Mouse (Mus musculus): ENCODE data around the gene Rnd1.
A peak's percentile ranks its signal among the peaks of the same experiment; 100 is the strongest.

Rnd1 gene

GRCm38 (mm10) chr15:98636517-98636916 lies 40.7 kb downstream of the Rnd1 start:
- no peak for DNase-seq (ENCODE audit: low read depth)

- no peak for DNase-seq (ENCODE audit: low read depth)
Measured at GRCm38 (mm10) chr15:98635291-98635841, 41.9 kb downstream of the Rnd1 start.

GRCm38 (mm10) chr15:98634541-98635081 lies 42.6 kb downstream of the Rnd1 start:
- no peak for DNase-seq (ENCODE audit: low read depth)

GRCm38 (mm10) chr15:98633822-98634470 lies 43.3 kb downstream of the Rnd1 start:
- DNase-seq (ENCODE audit: low read depth), result no peak

- DNase-seq (ENCODE audit: low read depth), result no peak
Measured at GRCm38 (mm10) chr15:98632921-98633320, 44.3 kb downstream of the Rnd1 start.

GRCm38 (mm10) chr15:98632107-98632744 lies 45.0 kb downstream of the Rnd1 start:
- no peak for DNase-seq (ENCODE audit: low read depth)

- DNase-seq (ENCODE audit: low read depth), result peak; percentile 65
Measured at GRCm38 (mm10) chr15:98631493-98631892, 45.8 kb downstream of the Rnd1 start.

GRCm38 (mm10) chr15:98630540-98630939 lies 46.7 kb downstream of the Rnd1 start, which contains the start of gene Cacnb3:
Gene Cacnb3 (plus strand): TSS chr15:98630840.
- DNase-seq (ENCODE audit: low read depth), result no peak

GRCm38 (mm10) chr15:98629464-98629863 lies 47.8 kb downstream of the Rnd1 start:
- no peak for DNase-seq (ENCODE audit: low read depth)

- no peak for DNase-seq (ENCODE audit: low read depth)
Measured at GRCm38 (mm10) chr15:98628589-98629254, 48.5 kb downstream of the Rnd1 start.

- no peak for DNase-seq (ENCODE audit: low read depth)
Measured at GRCm38 (mm10) chr15:98626487-98627212, 50.6 kb downstream of the Rnd1 start.

GRCm38 (mm10) chr15:98626078-98626477 lies 51.2 kb downstream of the Rnd1 start:
- no peak for DNase-seq (ENCODE audit: low read depth)

- DNase-seq (ENCODE audit: low read depth), result no peak
Measured at GRCm38 (mm10) chr15:98623361-98623821, 53.9 kb downstream of the Rnd1 start.

- no peak for DNase-seq (ENCODE audit: low read depth)
Measured at GRCm38 (mm10) chr15:98622721-98623120, 54.5 kb downstream of the Rnd1 start.

GRCm38 (mm10) chr15:98622199-98622598 lies 55.1 kb downstream of the Rnd1 start:
- no peak for DNase-seq (ENCODE audit: low read depth)

GRCm38 (mm10) chr15:98617176-98617537 lies 60.1 kb downstream of the Rnd1 start:
- DNase-seq (ENCODE audit: low read depth), result peak; percentile 65

- DNase-seq (ENCODE audit: low read depth), result no peak
Measured at GRCm38 (mm10) chr15:98616362-98617175, 60.7 kb downstream of the Rnd1 start.

- no peak for DNase-seq (ENCODE audit: low read depth)
Measured at GRCm38 (mm10) chr15:98615751-98616150, 61.5 kb downstream of the Rnd1 start.

- DNase-seq (ENCODE audit: low read depth), result no peak
Measured at GRCm38 (mm10) chr15:98614971-98615370, 62.3 kb downstream of the Rnd1 start.

GRCm38 (mm10) chr15:98614551-98614950 lies 62.7 kb downstream of the Rnd1 start:
- no peak for DNase-seq (ENCODE audit: low read depth)

All from c-Kit-positive CD71-positive TER-119-negative erythroid progenitor cells, embryonic 14.5 days (primary cell).